Mouse (Mus musculus) neural tube, embryonic 13.5 days (tissue): Measurements from ENCODE around the gene Arl15. TPM values are rescaled to one million over a fixed set of nuclear protein-coding genes. Genes with fewer than 3 reads are reported as not detected.

Experiments used
- ATAC-seq: fragments of 200-750 bp; cut with Nextera tagmentation; 2 replicates; pipeline ENCODE4 v1.8.0; 2017; ENCODE audit warnings: low read depth, mild to moderate bottlenecking, moderate TSS enrichment, moderate library complexity
- H3K27ac ChIP-seq: fragments of 300-500 bp; sonication (generic); replicated peaks from 2 replicates; pipeline ENCODE4 v1.5.1; 2015; ENCODE audit warnings: moderate library complexity, mild to moderate bottlenecking, inconsistent platforms
- H3K27me3 ChIP-seq: fragments of 300-500 bp; sonication (generic); 2 replicates; pipeline ENCODE4 v1.6.1; 2015; ENCODE audit warnings: mild to moderate bottlenecking, inconsistent platforms
- H3K36me3 ChIP-seq: fragments of 300-500 bp; sonication (generic); 2 replicates; pipeline ENCODE4 v1.6.1; 2015; ENCODE audit warnings: mild to moderate bottlenecking, inconsistent platforms
- H3K4me1 ChIP-seq: fragments of 300-500 bp; sonication (generic); replicated peaks from 2 replicates; pipeline ENCODE4 v1.6.1; 2015; ENCODE audit warnings: inconsistent platforms
- H3K4me2 ChIP-seq: fragments of 300-500 bp; sonication (generic); 2 replicates; pipeline ENCODE4 v1.6.1; 2015; ENCODE audit warnings: inconsistent platforms, mild to moderate bottlenecking, moderate library complexity
- H3K4me3 ChIP-seq: fragments of 300-500 bp; sonication (generic); 2 replicates; pipeline ENCODE4 v1.5.1; 2015; ENCODE audit warnings: mild to moderate bottlenecking, inconsistent platforms
- H3K9ac ChIP-seq: fragments of 300-500 bp; sonication (generic); 2 replicates; pipeline ENCODE4 v1.6.1; 2015; ENCODE audit warnings: moderate library complexity, mild to moderate bottlenecking, inconsistent platforms
- H3K9me3 ChIP-seq: fragments of 300-500 bp; sonication (generic); 2 replicates; pipeline ENCODE4 v1.6.1; 2016; ENCODE audit warnings: inconsistent platforms
- WGBS: fragments of 180-500 bp; shearing (Covaris S2); methylation state at CpG from one replicate; pipeline ENCODE4 v1.1.7; 2015; 5-methylcytosine and 5-hydroxymethylcytosine counted together
- polyA plus RNA-seq: library from polyadenylated mRNA; unstranded; fragments of >200 nt; fragmentation: Nextera tagmentation; extraction: Ambion mirVana; gene quantifications from 2 replicates; pipeline ENCODE4 v1.2.1, GENCODE M21; 2015

Arl15 gene
- polyA plus RNA-seq, 1 experiment from 2014 or later: 14.8 TPM

GRCm38 (mm10) chr13:113983633-113984032 is 189.3 kb downstream of the Arl15 start:
- 26% methylated on average over 6 of the region's 6 CpGs for WGBS
- ATAC-seq: no peak
- 0 out of 2 replicates have a peak, but pooled peaks cover 4% of the 10 kb centered on the region for H3K27me3 ChIP-seq
- H3K4me2 ChIP-seq: no peak overlapping the region
- no peak overlapping the region for H3K9ac ChIP-seq
- H3K4me1 ChIP-seq: peaks cover 32% of the 10 kb centered on the region
- H3K36me3 ChIP-seq: no peaks in the 10 kb centered on the region
- 0 out of 2 replicates have a peak, but pooled peaks cover 1% of the 10 kb centered on the region for H3K9me3 ChIP-seq
- no peak overlapping the region for H3K27ac ChIP-seq
- H3K4me3 ChIP-seq: no peak overlapping the region

GRCm38 (mm10) chr13:113984491-113984890 is 190.2 kb downstream of the Arl15 start:
- H3K4me3 ChIP-seq: no peak overlapping the region
- H3K4me2 ChIP-seq: no peak overlapping the region
- H3K27ac ChIP-seq: no peak overlapping the region
- 0 out of 2 replicates have a peak, but pooled peaks cover 4% of the 10 kb centered on the region for H3K27me3 ChIP-seq
- ATAC-seq: no peak
- H3K4me1 ChIP-seq: peaks cover 32% of the 10 kb centered on the region
- 93% methylated on average over 4 of the region's 4 CpGs for WGBS
- H3K9ac ChIP-seq: no peak overlapping the region
- H3K36me3 ChIP-seq: no peaks in the 10 kb centered on the region
- H3K9me3 ChIP-seq: 0 out of 2 replicates have a peak, but pooled peaks cover 7% of the 10 kb centered on the region

- 0 out of 2 replicates have a peak, but pooled peaks cover 7% of the 10 kb centered on the region for H3K9me3 ChIP-seq
- peaks cover 15% of the 10 kb centered on the region for H3K4me1 ChIP-seq
- H3K4me2 ChIP-seq: no peak overlapping the region
- 78% methylated on average over 13 of the region's 13 CpGs for WGBS
- H3K36me3 ChIP-seq: no peaks in the 10 kb centered on the region
- ATAC-seq: peak; percentile 65; the same call in 1 of the 2 replicates
- no peak overlapping the region for H3K27ac ChIP-seq
- H3K27me3 ChIP-seq: no peaks in the 10 kb centered on the region
- no peak overlapping the region for H3K9ac ChIP-seq
- H3K4me3 ChIP-seq: no peak overlapping the region
Measured at GRCm38 (mm10) chr13:113986864-113987562, 192.7 kb downstream of the Arl15 start.

GRCm38 (mm10) chr13:113990247-113990646 is 195.9 kb downstream of the Arl15 start:
- Histone ChIP-seq H3K27ac (no peak overlapping the region), H3K4me3 (no peak overlapping the region), H3K9me3 (0 out of 2 replicates have a peak, but pooled peaks cover 7% of the 10 kb centered on the region), H3K27me3 (no peaks in the 10 kb centered on the region), H3K9ac (no peak overlapping the region), H3K36me3 (no peaks in the 10 kb centered on the region), H3K4me1 (peaks cover 6% of the 10 kb centered on the region; the same call in 1 of the 2 replicates), H3K4me2 (no peak overlapping the region)
- WGBS: 91% methylated on average over 3 of the region's 3 CpGs
- ATAC-seq: no peak

- no peak for ATAC-seq
- no peak overlapping the region for H3K4me3 ChIP-seq
- H3K9me3 ChIP-seq: 0 out of 2 replicates have a peak, but pooled peaks cover 7% of the 10 kb centered on the region
- no peaks in the 10 kb centered on the region for H3K27me3 ChIP-seq
- no peaks in the 10 kb centered on the region for H3K36me3 ChIP-seq
- 74% methylated on average over 10 of the region's 10 CpGs for WGBS
- no peak overlapping the region for H3K27ac ChIP-seq
- no peak overlapping the region for H3K9ac ChIP-seq
- H3K4me1 ChIP-seq: peaks cover 8% of the 10 kb centered on the region
- no peak overlapping the region for H3K4me2 ChIP-seq
Measured at GRCm38 (mm10) chr13:113990701-113991100, 196.4 kb downstream of the Arl15 start.

GRCm38 (mm10) chr13:113993066-113993465 is 198.8 kb downstream of the Arl15 start:
- peaks cover 6% of the 10 kb centered on the region; the same call in 1 of the 2 replicates for H3K4me1 ChIP-seq
- no peak overlapping the region for H3K9ac ChIP-seq
- 93% methylated on average over 2 of the region's 2 CpGs for WGBS
- no peaks in the 10 kb centered on the region for H3K36me3 ChIP-seq
- H3K9me3 ChIP-seq: 0 out of 2 replicates have a peak, but pooled peaks cover 7% of the 10 kb centered on the region
- no peaks in the 10 kb centered on the region for H3K27me3 ChIP-seq
- H3K27ac ChIP-seq: no peak overlapping the region
- ATAC-seq: no peak
- H3K4me2 ChIP-seq: no peak overlapping the region
- no peak overlapping the region for H3K4me3 ChIP-seq

GRCm38 (mm10) chr13:113994586-113994985 is 200.3 kb downstream of the Arl15 start:
- 83% methylated on average over 6 of the region's 6 CpGs for WGBS
- no peaks in the 10 kb centered on the region for H3K36me3 ChIP-seq
- H3K4me3 ChIP-seq: no peak overlapping the region
- H3K27me3 ChIP-seq: no peaks in the 10 kb centered on the region
- H3K4me2 ChIP-seq: no peak overlapping the region
- ATAC-seq: no peak
- no peak overlapping the region for H3K27ac ChIP-seq
- peaks cover 6% of the 10 kb centered on the region; the same call in 1 of the 2 replicates for H3K4me1 ChIP-seq
- H3K9ac ChIP-seq: no peak overlapping the region
- no peaks in the 10 kb centered on the region for H3K9me3 ChIP-seq

GRCm38 (mm10) chr13:113995490-113996236 is 201.4 kb downstream of the Arl15 start:
- H3K36me3 ChIP-seq: no peaks in the 10 kb centered on the region
- ATAC-seq: no peak
- H3K4me1 ChIP-seq: peaks cover 6% of the 10 kb centered on the region; the same call in 1 of the 2 replicates
- H3K27me3 ChIP-seq: no peaks in the 10 kb centered on the region
- H3K9ac ChIP-seq: no peak overlapping the region
- 39% methylated on average over 9 of the region's 9 CpGs for WGBS
- no peak overlapping the region for H3K27ac ChIP-seq
- no peaks in the 10 kb centered on the region for H3K9me3 ChIP-seq
- H3K4me3 ChIP-seq: no peak overlapping the region
- no peak overlapping the region for H3K4me2 ChIP-seq

- 63% methylated on average over 12 of the region's 12 CpGs for WGBS
- Histone ChIP-seq H3K9me3 (no peaks in the 10 kb centered on the region), H3K4me2 (no peak overlapping the region), H3K27ac (no peak overlapping the region), H3K4me1 (peaks cover 6% of the 10 kb centered on the region; the same call in 1 of the 2 replicates), H3K4me3 (no peak overlapping the region), H3K27me3 (no peaks in the 10 kb centered on the region; the same call in 1 of the 2 replicates), H3K9ac (no peak overlapping the region), H3K36me3 (no peaks in the 10 kb centered on the region)
- no peak for ATAC-seq
Measured at GRCm38 (mm10) chr13:113998811-113999210, 204.5 kb downstream of the Arl15 start.

- Histone ChIP-seq H3K4me1 (no peaks in the 10 kb centered on the region), H3K4me2 (no peak overlapping the region), H3K9me3 (no peaks in the 10 kb centered on the region), H3K27ac (no peak overlapping the region), H3K36me3 (no peaks in the 10 kb centered on the region), H3K4me3 (no peak overlapping the region), H3K9ac (no peak overlapping the region), H3K27me3 (no peaks in the 10 kb centered on the region; the same call in 1 of the 2 replicates)
- WGBS: 95% methylated on average over 10 of the region's 10 CpGs
- ATAC-seq: no peak
Measured at GRCm38 (mm10) chr13:114003463-114003862, 209.2 kb downstream of the Arl15 start.

GRCm38 (mm10) chr13:114004191-114004590 is 209.9 kb downstream of the Arl15 start:
- no peak for ATAC-seq
- Histone ChIP-seq H3K27me3 (no peaks in the 10 kb centered on the region; the same call in 1 of the 2 replicates), H3K4me1 (no peaks in the 10 kb centered on the region), H3K9me3 (no peaks in the 10 kb centered on the region), H3K4me2 (no peak overlapping the region), H3K9ac (no peak overlapping the region), H3K4me3 (no peak overlapping the region), H3K27ac (no peak overlapping the region), H3K36me3 (no peaks in the 10 kb centered on the region)
- WGBS: 89% methylated on average over 6 of the region's 6 CpGs

GRCm38 (mm10) chr13:114009786-114010185 is 215.5 kb downstream of the Arl15 start:
- Histone ChIP-seq H3K4me3 (no peak overlapping the region), H3K36me3 (no peaks in the 10 kb centered on the region), H3K27ac (no peak overlapping the region), H3K4me1 (peaks cover 14% of the 10 kb centered on the region; the same call in 1 of the 2 replicates), H3K27me3 (no peaks in the 10 kb centered on the region), H3K9me3 (no peaks in the 10 kb centered on the region), H3K4me2 (no peak overlapping the region), H3K9ac (no peak overlapping the region)
- ATAC-seq: no peak
- 82% methylated on average over 9 of the region's 9 CpGs for WGBS
